Mouse (Mus musculus) lung, embryonic 16.5 days (tissue): Measurements from ENCODE around the gene Sbno2. TPM values are rescaled to one million over a fixed set of nuclear protein-coding genes. Genes with fewer than 3 reads are reported as not detected.

Source experiments
- ATAC-seq: fragments of 200-750 bp; cut with Nextera tagmentation; 2 replicates; pipeline ENCODE4 v1.8.0; 2017; ENCODE audit warnings: low read depth, mild to moderate bottlenecking, moderate library complexity
- H3K27ac ChIP-seq: fragments of 300-500 bp; sonication (generic); 2 replicates; pipeline ENCODE4 v1.5.1; 2014; ENCODE audit warnings: mild to moderate bottlenecking, control low read depth, low read length
- H3K27me3 ChIP-seq: fragments of 300-500 bp; sonication (generic); 2 replicates; pipeline ENCODE4 v1.6.1; 2014; ENCODE audit warnings: low read depth, low read length, mixed read lengths; ENCODE audit not compliant: control insufficient read depth, insufficient read depth
- H3K36me3 ChIP-seq: fragments of 300-500 bp; sonication (generic); 2 replicates; pipeline ENCODE4 v1.6.1; 2014; ENCODE audit warnings: low read length; ENCODE audit not compliant: control insufficient read depth, insufficient read depth
- H3K4me1 ChIP-seq: fragments of 300-500 bp; sonication (generic); replicated peaks from 2 replicates; pipeline ENCODE4 v1.6.1; 2014; ENCODE audit warnings: low read length, mixed read lengths; ENCODE audit not compliant: control insufficient read depth, insufficient read depth
- H3K4me2 ChIP-seq: fragments of 300-500 bp; sonication (generic); 2 replicates; pipeline ENCODE4 v1.6.1; 2014; ENCODE audit warnings: low read depth, low read length, control low read depth
- H3K4me3 ChIP-seq: fragments of 300-500 bp; sonication (generic); 2 replicates; pipeline ENCODE4 v1.5.1; 2014; ENCODE audit warnings: mild to moderate bottlenecking, low read length, control low read depth
- H3K9ac ChIP-seq: fragments of 300-500 bp; sonication (generic); 2 replicates; pipeline ENCODE4 v1.6.1; 2014; ENCODE audit warnings: low read length, control low read depth
- H3K9me3 ChIP-seq: fragments of 300-500 bp; sonication (generic); 2 replicates; pipeline ENCODE4 v1.6.1; 2016; ENCODE audit warnings: low read length; ENCODE audit not compliant: control insufficient read depth
- WGBS: fragments of 180-500 bp; shearing (Covaris S2); extraction: QIAGEN DNeasy Blood & Tissue Kit; methylation state at CpG from one replicate; pipeline ENCODE4 v1.1.7; 2014; 5-methylcytosine and 5-hydroxymethylcytosine counted together
- polyA plus RNA-seq: library from polyadenylated mRNA; unstranded; fragments of >200 nt; fragmentation: Nextera tagmentation; extraction: Ambion mirVana; gene quantifications from 2 replicates; pipeline ENCODE4 v1.2.1, GENCODE M21; 2015

Sbno2 gene
- polyA plus RNA-seq, 1 experiment from 2014 or later = 18.7 TPM

- under 1% methylated on average over 47 of the region's 47 CpGs for WGBS
- ATAC-seq = peak; percentile 96
- H3K9ac ChIP-seq = peak overlapping the region; percentile 98
- no peaks in the 10 kb centered on the region for H3K9me3 ChIP-seq
- peaks cover 20% of the 10 kb centered on the region for H3K36me3 ChIP-seq
- H3K27ac ChIP-seq = peak overlapping the region; percentile 99
- H3K4me2 ChIP-seq = peak overlapping the region; percentile 83
- H3K4me3 ChIP-seq = peak overlapping the region; percentile 94
- peaks cover 35% of the 10 kb centered on the region for H3K4me1 ChIP-seq
- no peaks in the 10 kb centered on the region for H3K27me3 ChIP-seq
These were observed 52.1 kb downstream of the Sbno2 start for GRCm38 (mm10) chr10:80053259-80053780.

DNA sequence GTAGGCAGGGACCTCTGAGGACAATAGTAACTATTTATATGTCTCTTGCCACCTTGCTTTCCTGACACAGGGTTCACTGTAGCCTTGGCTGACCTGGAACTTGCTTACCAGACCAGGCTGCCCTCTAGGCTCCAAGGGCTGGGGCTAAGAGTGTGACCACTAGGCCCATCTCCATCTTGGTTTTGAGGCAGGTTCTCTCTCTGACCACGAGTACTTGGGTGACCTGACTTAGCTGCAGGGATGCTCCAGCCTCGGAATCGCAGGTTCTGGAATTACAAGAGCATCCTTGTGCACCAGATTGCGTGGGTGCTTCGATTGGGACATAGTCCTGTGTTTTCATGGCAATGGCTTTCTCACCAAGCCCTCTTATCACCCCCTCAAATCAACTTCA lies 53.0 kb downstream of the Sbno2 start:
- Histone ChIP-seq H3K4me1 (peaks cover 39% of the 10 kb centered on the region), H3K4me2 (no peak overlapping the region), H3K9ac (peak overlapping the region; percentile 51), H3K36me3 (peaks cover 13% of the 10 kb centered on the region), H3K27ac (peak overlapping the region; percentile 87), H3K9me3 (no peaks in the 10 kb centered on the region), H3K4me3 (no peak overlapping the region), H3K27me3 (no peaks in the 10 kb centered on the region)
- 85% methylated on average over 5 of the region's 5 CpGs for WGBS
- ATAC-seq = no peak

GRCm38 (mm10) chr10:80051618-80052373 lies 53.6 kb downstream of the Sbno2 start:
- H3K27ac ChIP-seq = peak overlapping the region; percentile 87
- peaks cover 9% of the 10 kb centered on the region for H3K36me3 ChIP-seq
- no peaks in the 10 kb centered on the region for H3K27me3 ChIP-seq
- no peaks in the 10 kb centered on the region for H3K9me3 ChIP-seq
- peak overlapping the region; percentile 14; the same call in 1 of the 2 replicates for H3K4me2 ChIP-seq
- WGBS = 28% methylated on average over 13 of the region's 14 CpGs
- peak overlapping the region; percentile 51 for H3K9ac ChIP-seq
- no peak overlapping the region for H3K4me3 ChIP-seq
- no peak for ATAC-seq
- peaks cover 39% of the 10 kb centered on the region for H3K4me1 ChIP-seq

DNA sequence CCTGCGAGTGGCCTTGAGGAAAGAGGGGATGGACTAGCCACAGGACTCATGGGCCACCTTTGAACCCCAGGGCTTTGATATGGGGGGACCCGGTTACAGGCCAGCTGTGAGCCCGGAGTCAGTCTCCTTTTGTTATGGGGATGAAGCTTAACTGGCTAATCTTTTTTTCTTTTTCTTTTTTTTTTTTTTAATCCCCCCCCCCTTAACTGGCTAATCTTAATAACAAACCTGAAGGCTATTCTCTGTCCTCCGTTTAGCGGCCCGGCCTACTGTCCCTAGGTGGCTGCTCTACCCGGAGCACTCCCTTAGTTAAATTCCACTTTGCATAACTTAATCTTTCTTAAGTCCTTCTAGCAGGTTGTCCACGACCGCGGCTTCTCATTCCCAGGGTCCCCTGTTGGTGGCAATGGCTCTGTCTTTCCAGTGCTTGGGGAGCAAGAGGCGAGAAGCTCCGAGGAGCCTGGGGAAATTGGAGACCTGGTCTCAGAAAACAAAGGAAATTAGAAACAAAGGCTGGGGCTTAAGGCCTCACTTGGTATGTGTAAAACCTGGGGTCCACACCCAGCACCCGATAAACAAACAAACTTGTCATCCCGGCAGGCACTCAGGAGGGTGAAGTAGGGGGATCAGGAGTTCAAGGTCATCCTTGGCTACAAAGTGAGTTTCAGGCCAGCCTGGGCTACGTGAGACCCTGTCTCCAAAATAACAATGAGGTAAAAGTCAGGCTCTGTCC lies 54.3 kb downstream of the Sbno2 start:
- no peak overlapping the region for H3K4me3 ChIP-seq
- peak overlapping the region; percentile 87 for H3K27ac ChIP-seq
- no peaks in the 10 kb centered on the region for H3K27me3 ChIP-seq
- 36% methylated on average over 15 of the region's 15 CpGs for WGBS
- peaks cover 4% of the 10 kb centered on the region; the same call in 1 of the 2 replicates for H3K36me3 ChIP-seq
- no peak for ATAC-seq
- no peak overlapping the region for H3K4me2 ChIP-seq
- H3K9me3 ChIP-seq = no peaks in the 10 kb centered on the region
- peak overlapping the region; percentile 51 for H3K9ac ChIP-seq
- H3K4me1 ChIP-seq = peaks cover 39% of the 10 kb centered on the region

GRCm38 (mm10) chr10:80050244-80050643 lies 55.1 kb downstream of the Sbno2 start:
- Histone ChIP-seq H3K4me1 (peaks cover 34% of the 10 kb centered on the region), H3K27me3 (no peaks in the 10 kb centered on the region), H3K4me3 (no peak overlapping the region), H3K27ac (0 out of 2 replicates have a peak overlapping the region, but pooled peaks have one; percentile 12), H3K36me3 (no peaks in the 10 kb centered on the region), H3K9me3 (no peaks in the 10 kb centered on the region), H3K9ac (peak overlapping the region; percentile 51; the same call in 1 of the 2 replicates), H3K4me2 (no peak overlapping the region)
- WGBS = 53% methylated on average over 6 of the region's 6 CpGs
- ATAC-seq = no peak

- H3K4me2 ChIP-seq = no peak overlapping the region
- H3K9ac ChIP-seq = no peak overlapping the region
- no peak for ATAC-seq
- H3K4me1 ChIP-seq = peaks cover 27% of the 10 kb centered on the region
- 41% methylated on average over 3 of the region's 3 CpGs for WGBS
- no peak overlapping the region for H3K27ac ChIP-seq
- no peaks in the 10 kb centered on the region for H3K27me3 ChIP-seq
- no peak overlapping the region for H3K4me3 ChIP-seq
- no peaks in the 10 kb centered on the region for H3K36me3 ChIP-seq
- H3K9me3 ChIP-seq = no peaks in the 10 kb centered on the region
These were observed 56.5 kb downstream of the Sbno2 start for GRCm38 (mm10) chr10:80048834-80049233.

DNA sequence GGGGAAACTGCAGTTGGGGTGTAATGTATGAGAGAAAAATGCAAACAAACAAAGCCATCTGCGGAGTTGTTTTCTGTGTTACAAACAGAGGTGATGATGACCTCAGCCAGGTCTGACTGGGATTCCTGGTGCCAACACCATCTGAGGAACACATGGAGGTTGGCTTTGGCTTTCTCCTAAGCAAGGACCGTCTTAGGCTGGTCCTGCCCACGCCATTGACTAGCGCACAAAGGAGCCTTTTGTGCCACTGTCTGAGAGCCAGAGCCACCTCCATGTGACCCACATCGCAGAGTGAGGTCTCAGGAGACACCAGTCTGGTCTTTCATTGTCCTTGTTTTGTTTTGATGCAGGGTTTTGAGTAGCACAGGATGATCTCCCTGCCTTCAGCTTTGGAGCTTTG lies 57.0 kb downstream of the Sbno2 start:
- no peak overlapping the region for H3K9ac ChIP-seq
- H3K4me3 ChIP-seq = no peak overlapping the region
- H3K36me3 ChIP-seq = no peaks in the 10 kb centered on the region
- no peak overlapping the region for H3K27ac ChIP-seq
- no peak overlapping the region for H3K4me2 ChIP-seq
- 33% methylated on average over 5 of the region's 5 CpGs for WGBS
- ATAC-seq = no peak
- H3K9me3 ChIP-seq = no peaks in the 10 kb centered on the region
- H3K4me1 ChIP-seq = peaks cover 27% of the 10 kb centered on the region
- no peaks in the 10 kb centered on the region for H3K27me3 ChIP-seq

DNA sequence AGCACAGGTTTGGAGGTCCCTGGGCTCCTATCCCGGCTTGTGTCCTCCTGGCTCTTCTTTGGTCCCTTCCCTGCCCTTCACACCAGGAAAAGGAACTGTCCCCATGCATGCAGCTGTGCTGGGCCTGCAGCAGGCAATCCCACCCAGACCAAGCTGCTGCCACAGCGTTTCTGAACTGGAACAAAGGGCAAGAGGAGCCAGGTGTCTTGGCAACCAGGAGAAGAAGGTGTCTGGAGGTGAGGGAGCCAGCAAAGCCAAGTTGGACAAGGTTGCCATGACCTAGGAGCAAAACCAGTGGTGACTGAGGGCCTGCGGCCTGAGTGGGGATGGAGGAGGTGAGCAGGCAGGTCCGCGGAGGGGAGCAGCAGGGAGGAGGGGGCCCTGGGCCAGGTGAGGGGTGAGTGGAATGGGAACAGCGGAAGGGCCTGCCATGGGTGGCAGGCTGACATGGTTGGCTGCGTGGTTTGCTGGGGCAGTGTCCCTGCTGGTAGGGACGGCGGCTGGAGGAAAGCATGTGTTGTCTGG lies 58.3 kb downstream of the Sbno2 start, which contains the start of gene Gpx4:
Gene Gpx4, plus strand, starts transcription at position 126 of the 525 bp plus-strand sequence.
- H3K9me3 ChIP-seq = no peaks in the 10 kb centered on the region
- no peaks in the 10 kb centered on the region for H3K27me3 ChIP-seq
- 65% methylated on average over 9 of the region's 9 CpGs for WGBS
- H3K36me3 ChIP-seq = no peaks in the 10 kb centered on the region
- H3K27ac ChIP-seq = no peak within 1 kb of the TSS
- H3K4me2 ChIP-seq = no peak within 1 kb of the TSS
- H3K4me3 ChIP-seq = no peak within 1 kb of the TSS
- H3K9ac ChIP-seq = no peak within 1 kb of the TSS
- peaks cover 19% of the 10 kb centered on the region for H3K4me1 ChIP-seq
- ATAC-seq = no peak

- no peaks in the 10 kb centered on the region for H3K27me3 ChIP-seq
- H3K9me3 ChIP-seq = no peaks in the 10 kb centered on the region
- 88% methylated on average over 5 of the region's 5 CpGs for WGBS
- H3K4me2 ChIP-seq = no peak overlapping the region
- no peak overlapping the region for H3K27ac ChIP-seq
- H3K4me1 ChIP-seq = peaks cover 8% of the 10 kb centered on the region; the same call in 1 of the 2 replicates
- ATAC-seq = no peak
- H3K4me3 ChIP-seq = no peak overlapping the region
- no peaks in the 10 kb centered on the region for H3K36me3 ChIP-seq
- no peak overlapping the region for H3K9ac ChIP-seq
These were observed 59.6 kb downstream of the Sbno2 start for GRCm38 (mm10) chr10:80045766-80046165.
